Mouse (Mus musculus): ENCODE measurements at regions not wholly inside any gene's neighbourhood (a gene's known extent, or its start where the extent isn't known, plus 50 kb on each side); places are given as distances from the start of the nearest gene placed in this dataset.

DNA sequence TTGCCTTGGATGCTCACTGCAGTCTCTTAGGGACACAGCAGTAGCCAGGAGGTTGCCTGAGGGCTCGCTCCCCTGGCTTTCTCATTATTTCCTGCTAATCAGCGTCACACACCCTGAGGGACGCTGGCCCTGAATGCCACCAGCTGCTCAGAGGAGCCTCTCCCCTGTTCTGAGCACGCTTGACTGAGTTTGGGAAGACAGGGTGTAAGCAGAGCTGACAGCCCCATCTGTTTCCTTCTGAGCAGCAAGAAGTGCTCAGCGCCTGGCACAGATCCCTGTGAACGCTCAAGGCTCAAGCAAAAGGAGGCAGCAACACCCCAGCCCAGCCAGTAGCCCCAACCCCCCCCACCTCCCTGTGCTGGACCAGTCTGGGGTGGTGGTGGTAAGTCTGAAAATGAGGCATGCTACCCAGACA is 59.2 kb upstream of the Ppp1r26 start:
- TF ChIP-seq TAL1 (IDR thresholded peaks at IDR 0.05; ENCODE audit: low read length) (no peak), GATA1 (IDR thresholded peaks at IDR 0.05; ENCODE audit: low read length) (no peak)
